In genomic region chr2:160881462-160882101, GRCm38 (mm10) we compare ENCODE assay signal across 17 mouse cellular contexts. TPM values are rescaled to one million over a fixed set of nuclear protein-coding genes. Genes with fewer than 3 reads are reported as not detected.
DNase-seq lines count a peak whose midpoint lies in the region; ATAC-seq lines count a peak whose summit lies in the region.
"Had no signal": no experiment of that assay in that cellular context is flagged by ENCODE, and none has a peak within 500 bp of the region (broad histone marks: within the 10 kb centered on the region; RNA-seq: fewer than 3 reads in every experiment).

No protein-coding gene starts in this region.

- ATAC-seq in megakaryocyte, adult 5-6 weeks (ENCODE audit: poor library complexity, severe bottlenecking): 0 out of 2 replicates have a peak, but pooled peaks have one; percentile 13
- no peak for ATAC-seq in hindbrain, embryonic 16.5 days
- ATAC-seq: intestine, embryonic 16.5 days had no signal

- no peaks in the 10 kb centered on the region for H3K27me3 ChIP-seq in hindbrain, embryonic 16.5 days (replicated peaks; ENCODE audit: control insufficient read depth, insufficient read depth, low read length)
- H3K27me3 ChIP-seq: CH12.LX; hindbrain, embryonic 15.5 days; neural tube, embryonic 15.5 days had no signal

- H3K4me3 ChIP-seq in hindbrain, embryonic 16.5 days (ENCODE audit: low read length): no peak overlapping the region
- H3K4me3 ChIP-seq: hindbrain, embryonic 15.5 days; megakaryocyte, embryonic 14.5 days; neural tube, embryonic 15.5 days had no signal

- H3K9me3 ChIP-seq in hindbrain, embryonic 16.5 days (ENCODE audit: control insufficient read depth, low read length): no peaks in the 10 kb centered on the region
- H3K9me3 ChIP-seq: hindbrain, embryonic 15.5 days; neural tube, embryonic 15.5 days had no signal

- H3K9ac ChIP-seq in hindbrain, embryonic 16.5 days (ENCODE audit: low read depth, low read length): no peak overlapping the region
- H3K9ac ChIP-seq: hindbrain, embryonic 15.5 days; liver, embryonic 14.5 days; neural tube, embryonic 15.5 days had no signal

- H3K4me2 ChIP-seq in hindbrain, embryonic 16.5 days (ENCODE audit: low read length): no peak overlapping the region
- H3K4me2 ChIP-seq: hindbrain, embryonic 15.5 days; neural tube, embryonic 15.5 days had no signal

- 64% methylated on average over 6 of the region's 6 CpGs for WGBS in hindbrain, embryonic 16.5 days

- H3K36me3 ChIP-seq in hindbrain, embryonic 16.5 days (ENCODE audit: control insufficient read depth, insufficient read depth, low read length): no peaks in the 10 kb centered on the region
- H3K36me3 ChIP-seq: hindbrain, embryonic 15.5 days; neural tube, embryonic 15.5 days had no signal

- H3K27ac ChIP-seq in hindbrain, embryonic 16.5 days (ENCODE audit: low read depth, low read length): no peak overlapping the region
- H3K27ac ChIP-seq: hindbrain, embryonic 15.5 days; liver, embryonic 14.5 days; neural tube, embryonic 15.5 days had no signal

- peak; percentile 61 for DNase-seq in adrenal gland, adult 2 months
- DNase-seq in adrenal gland, postnatal 25 days: no peak
- DNase-seq in ovary, postnatal 36 days (ENCODE audit: low spot score): peak; percentile 36
- no peak for DNase-seq in ovary, postnatal 14 days (ENCODE audit: low spot score)
- DNase-seq in adrenal gland, adult 8-10 months: peak; percentile 41
- no peak for DNase-seq in right cerebral cortex, postnatal 4 days
- DNase-seq: heart, postnatal 4 days; midbrain, embryonic 14.5 days had no signal

- H3K4me1 ChIP-seq in hindbrain, embryonic 16.5 days (ENCODE audit: control insufficient read depth, insufficient read depth, low read depth, low read length): no peaks in the 10 kb centered on the region
- H3K4me1 ChIP-seq: hindbrain, embryonic 15.5 days; neural tube, embryonic 15.5 days had no signal

RNA-seq across cellular contexts. Expression of gene Lpin3, which starts 1.1 kb away (rescaled TPM):
- total RNA-seq in adrenal gland, adult 2 months (2021): 10 to 100 TPM; 43.2 to 48.5 TPM
- 27.6 and 38.0 TPM in 2 replicates for polyA plus RNA-seq in adrenal gland, adult 2 months (2012; rRNA removed)
- total RNA-seq in adrenal gland, postnatal 25 days (2021): 55.3 and 91.2 TPM in 2 replicates
- 10 to 100 TPM; 39.0 to 84.3 (median 50.2) TPM for total RNA-seq in adrenal gland, adult 8-10 months (2022)
- total RNA-seq in megakaryocyte, adult 5-6 weeks (2015): not detected in 2 replicates
- total RNA-seq in megakaryocyte, adult 5-6 weeks (2017): not detected in 2 replicates
- 0.43 and 0.66 TPM in 2 replicates for polyA plus RNA-seq in hindbrain, embryonic 16.5 days (2015; fragmentation: Nextera tagmentation; extraction: Ambion mirVana)
- total RNA-seq: granulocyte monocyte progenitor cell, adult 5-6 weeks had no signal

RNA-seq across cellular contexts. Expression of gene Zhx3, which starts 8.8 kb away (rescaled TPM):
- total RNA-seq in adrenal gland, adult 2 months (2021): 100 to 1,000 TPM in 1 of 2 experiments, 10 to 100 TPM in 1; 54.7 to 103 TPM
- polyA plus RNA-seq in adrenal gland, adult 2 months (2012; rRNA removed): 17.6 and 20.3 TPM in 2 replicates
- 85.1 and 147 TPM in 2 replicates for total RNA-seq in adrenal gland, postnatal 25 days (2021)
- total RNA-seq in adrenal gland, adult 8-10 months (2022): 10 to 100 TPM; 66.1 to 97.0 (median 75.6) TPM
- total RNA-seq in megakaryocyte, adult 5-6 weeks (2015): 2.9 and 6.2 TPM in 2 replicates
- 2.8 and 3.9 TPM in 2 replicates for total RNA-seq in megakaryocyte, adult 5-6 weeks (2017)
- polyA plus RNA-seq in hindbrain, embryonic 16.5 days (2015; fragmentation: Nextera tagmentation; extraction: Ambion mirVana): 19.9 and 21.0 TPM in 2 replicates

RNA-seq across cellular contexts. Expression of gene Emilin3, which starts 30.5 kb away (rescaled TPM):
- not detected for total RNA-seq in adrenal gland, adult 2 months (2021)
- polyA plus RNA-seq in adrenal gland, adult 2 months (2012; rRNA removed): 0.06 and 0.07 TPM in 2 replicates
- not detected in 2 replicates for total RNA-seq in adrenal gland, postnatal 25 days (2021)
- not detected for total RNA-seq in adrenal gland, adult 8-10 months (2022)
- not detected in 2 replicates for total RNA-seq in megakaryocyte, adult 5-6 weeks (2015)
- not detected in 2 replicates for total RNA-seq in megakaryocyte, adult 5-6 weeks (2017)
- 0.70 and 1.3 TPM in 2 replicates for polyA plus RNA-seq in hindbrain, embryonic 16.5 days (2015; fragmentation: Nextera tagmentation; extraction: Ambion mirVana)
- total RNA-seq: CH12.LX; granulocyte monocyte progenitor cell, adult 5-6 weeks had no signal

Comparison
In these comparisons a context has a peak if more than half of its experiments do, and no peak if none do; other contexts are left out.
1. DNase-seq: peak in adrenal gland, adult 2 months (single experiment), ovary, postnatal 36 days (single experiment) and adrenal gland, adult 8-10 months (single experiment); none in adrenal gland, postnatal 25 days (single experiment), ovary, postnatal 14 days (single experiment) and right cerebral cortex, postnatal 4 days (single experiment).
2. RNA of gene Lpin3, which starts 1.1 kb away (total RNA-seq): 55.3 to 91.2 TPM in adrenal gland, postnatal 25 days, 39.0 to 84.3 TPM in adrenal gland, adult 8-10 months and 43.2 to 48.5 TPM in adrenal gland, adult 2 months; not detected in megakaryocyte, adult 5-6 weeks; every median in the first group is over 10 times any median in the second.
3. RNA of gene Zhx3, which starts 8.8 kb away (total RNA-seq): 85.1 to 147 TPM in adrenal gland, postnatal 25 days, 54.7 to 103 TPM in adrenal gland, adult 2 months and 66.1 to 97.0 TPM in adrenal gland, adult 8-10 months; 2.8 to 6.2 TPM in megakaryocyte, adult 5-6 weeks; every median in the first group is over 4 times any median in the second.